Mouse (Mus musculus): Measurements from ENCODE around the gene Tcaf3.

DNA sequence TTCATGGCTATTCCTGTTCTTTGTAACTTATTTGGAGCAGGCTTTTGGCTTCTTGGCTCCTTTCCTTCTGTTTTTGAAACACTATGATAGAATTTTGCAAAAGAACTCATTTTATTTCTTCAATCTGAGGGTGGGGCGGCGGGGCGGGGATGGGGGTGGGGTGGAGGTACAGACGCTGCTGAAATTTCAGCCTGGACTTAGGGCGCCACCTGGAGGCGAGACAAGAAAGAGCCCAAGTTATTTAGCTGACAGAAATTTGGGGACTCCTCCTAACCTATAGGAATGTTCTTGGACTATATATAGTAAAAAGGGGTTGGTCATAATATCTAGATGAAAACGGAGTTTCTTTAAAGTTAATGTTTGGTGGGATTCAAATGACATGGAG is 14.0 kb downstream of the Tcaf3 start:
- TF ChIP-seq EP300 (IDR thresholded peaks at IDR 0.05; ENCODE audit: low read depth) (no peak), CTCF (IDR thresholded peaks at IDR 0.05; ENCODE audit: low read depth) (peak; percentile 49)
